Mouse (Mus musculus) spleen, postnatal 10 days (tissue): ENCODE measurements around the gene Larp4b.
A peak's percentile ranks its signal among the peaks of the same experiment; 100 is the strongest.

Experiments used
- DNase-seq, 2 experiments: peaks; one replicate each; pipeline ENCODE4 v3.0.0; 2021 to 2022; ENCODE audit warnings: low spot score in 2 of 2

Gene Larp4b

DNA sequence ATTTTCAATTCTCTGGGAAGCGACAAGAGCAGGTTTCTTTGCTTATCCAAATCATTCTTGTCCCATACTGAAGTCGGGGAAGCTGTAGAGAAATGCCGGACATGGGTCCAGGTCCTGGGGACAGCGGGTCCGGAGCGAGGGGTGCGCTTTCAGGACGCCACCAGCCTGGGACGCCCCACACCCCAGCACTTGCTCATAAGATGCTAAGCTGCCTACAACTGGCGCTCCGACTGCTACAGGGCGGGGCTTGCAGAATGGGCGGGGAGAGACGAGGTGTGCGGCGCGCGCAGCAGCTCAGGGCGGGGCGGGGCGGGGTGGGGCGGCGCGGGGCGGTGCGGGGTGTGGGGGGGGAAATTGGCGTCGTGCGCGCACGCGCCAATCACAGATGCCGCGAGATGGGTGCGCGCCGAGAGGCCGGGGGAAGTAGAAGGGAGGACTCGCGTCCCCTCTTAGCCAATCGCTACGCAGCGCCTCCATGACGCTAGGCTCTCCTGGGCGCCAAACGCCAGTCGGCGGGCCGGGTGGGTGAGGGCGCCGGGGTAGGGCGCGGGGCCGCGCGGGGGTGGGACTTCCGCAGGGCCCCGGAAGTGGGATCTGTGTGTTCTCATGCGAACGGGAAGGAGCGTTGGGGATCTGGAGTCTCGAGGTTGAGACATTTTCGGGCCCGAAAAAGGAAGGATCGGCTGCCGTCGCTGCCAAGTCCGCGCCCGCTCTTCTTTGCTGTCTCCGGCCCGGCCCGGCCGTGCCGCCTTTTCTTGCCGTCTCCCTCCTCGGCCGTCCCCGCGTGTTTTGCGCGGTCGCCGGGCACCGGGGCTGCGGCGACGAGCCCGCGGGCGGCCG, at the start of gene Larp4b:
Larp4b (plus strand) TSS at position 566 of the 840 bp plus-strand sequence.
- DNase-seq: peak; percentile 87 to 95

DNA sequence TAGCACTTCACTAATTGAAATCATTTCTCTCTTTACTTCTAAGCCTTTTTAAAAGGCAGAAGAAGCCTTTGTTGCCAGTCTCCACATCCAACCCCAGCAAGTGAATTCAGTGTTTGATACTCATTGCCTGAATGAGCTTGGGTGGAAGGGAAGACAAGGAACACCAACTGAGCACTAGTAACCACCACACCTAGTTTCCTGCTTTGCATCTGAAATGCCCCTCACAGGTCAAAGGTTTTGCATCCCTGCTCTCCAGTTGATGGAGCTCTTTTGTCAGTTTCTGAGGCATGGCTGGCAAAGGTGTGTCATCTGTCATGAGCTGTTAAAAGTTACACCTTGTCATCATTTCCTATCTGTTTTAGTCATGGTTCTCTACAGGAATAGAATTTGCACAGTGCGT, 49.0 kb upstream of the Larp4b start:
- DNase-seq: no peak

DNA sequence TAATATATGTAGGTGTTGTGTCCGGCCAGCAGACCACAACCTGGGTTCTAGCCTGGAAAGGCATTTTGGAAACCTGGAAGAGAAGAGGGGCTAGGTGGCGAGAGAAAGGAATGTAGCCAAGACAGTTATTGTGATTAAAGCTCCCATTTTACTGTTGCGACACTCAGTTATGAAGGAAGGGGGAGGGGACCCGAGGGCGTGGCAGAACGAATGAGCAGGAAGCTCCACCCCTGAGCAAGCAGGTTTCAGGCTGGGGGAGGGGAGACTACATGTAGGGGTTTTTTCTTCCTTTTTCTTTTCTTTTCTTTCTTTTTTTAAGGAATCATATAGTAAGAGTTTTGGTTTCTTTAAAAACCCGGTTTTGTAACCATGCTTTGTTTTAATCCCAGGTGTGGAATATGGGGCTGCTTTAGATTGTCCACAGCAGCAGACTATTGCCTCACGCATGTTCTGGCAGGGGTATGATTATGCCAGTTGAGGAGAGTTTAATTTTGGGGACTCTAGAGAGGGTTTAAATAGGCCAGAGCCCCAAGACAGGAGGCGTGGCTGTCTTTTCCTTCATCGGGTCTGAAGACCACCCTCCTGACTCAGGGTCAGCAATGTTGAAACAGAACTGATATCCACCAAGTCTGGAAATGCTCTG, 41.5 kb upstream of the Larp4b start:
- peak in 1 of 2 experiments; percentile 17 for DNase-seq

DNA sequence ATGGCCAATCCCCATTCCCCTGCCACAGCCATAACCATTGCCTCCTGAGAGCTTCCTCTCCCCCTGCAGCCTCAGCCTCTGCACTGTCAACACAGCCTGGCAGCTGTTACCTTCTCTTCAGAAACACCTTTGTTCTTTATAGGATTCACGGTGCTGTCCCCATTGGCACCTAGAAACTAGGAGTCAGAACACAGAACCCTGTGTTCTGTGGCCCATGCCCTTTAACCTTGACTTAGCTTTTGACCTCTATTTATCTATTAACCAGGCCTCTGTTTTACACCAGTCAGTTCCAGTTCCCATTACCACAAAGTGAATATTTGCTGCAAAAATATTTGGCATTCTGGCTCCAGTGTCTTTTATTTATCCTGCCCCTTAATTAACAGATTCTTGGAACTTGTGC, 36.4 kb upstream of the Larp4b start:
- no peak for DNase-seq

DNA sequence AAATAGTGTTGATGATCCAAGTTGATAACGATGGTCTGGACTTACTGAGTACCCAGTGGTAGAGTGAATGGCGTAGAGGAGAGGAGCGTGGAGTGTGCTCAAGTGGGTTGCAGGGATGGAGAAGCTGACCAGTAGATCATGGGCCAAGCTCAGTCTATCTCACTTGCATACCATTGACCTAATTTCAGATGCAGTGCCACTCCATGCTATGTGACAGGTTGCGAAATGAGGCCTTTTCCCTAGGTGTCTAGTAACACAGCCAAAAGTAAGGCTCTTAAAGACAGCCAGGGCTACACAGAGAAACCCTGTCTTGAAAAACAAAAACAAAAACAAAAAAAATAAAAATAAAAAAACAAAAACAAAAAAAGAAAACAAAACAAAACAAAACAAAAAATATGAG, 35.0 kb upstream of the Larp4b start:
- DNase-seq: no peak

DNA sequence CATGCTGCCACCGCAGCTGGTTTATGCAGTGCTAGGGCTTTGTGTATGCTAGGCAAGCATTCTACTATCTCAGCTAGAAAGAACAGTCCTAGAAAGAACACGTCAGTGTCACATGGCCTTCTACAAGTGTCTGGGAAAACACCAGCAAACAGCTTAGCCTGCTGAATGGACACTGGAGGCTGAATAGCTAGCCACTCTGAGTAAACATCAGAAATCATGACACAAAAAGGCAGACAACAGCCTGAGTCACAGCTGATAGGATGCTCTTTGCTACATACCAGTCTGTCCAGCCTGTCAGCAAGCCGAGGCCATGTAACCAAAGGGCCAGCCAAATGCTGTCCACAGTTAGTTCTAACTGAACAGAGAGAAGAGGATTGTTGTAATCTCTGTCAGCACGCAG, 32.3 kb upstream of the Larp4b start:
- DNase-seq: no peak

DNA sequence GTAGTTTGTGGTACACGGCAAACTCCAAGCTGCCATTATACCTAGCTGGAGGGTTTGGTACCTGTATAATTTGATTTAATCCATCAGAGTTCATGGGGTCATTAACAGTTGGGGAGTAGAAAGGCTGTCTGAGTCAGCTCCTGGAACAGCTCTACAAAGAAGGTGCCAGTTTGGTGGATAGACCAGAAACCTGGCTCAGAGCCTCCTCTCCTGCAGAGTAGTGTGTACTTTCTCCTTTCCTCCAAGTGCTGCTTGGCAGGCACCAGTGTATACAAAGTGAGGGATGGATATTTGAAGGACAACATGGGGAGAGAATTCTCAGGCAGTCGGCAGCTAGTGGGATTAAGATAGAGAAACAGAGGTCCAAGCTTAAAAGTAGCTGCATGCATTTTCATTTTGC, 29.5 kb upstream of the Larp4b start:
- no peak for DNase-seq

DNA sequence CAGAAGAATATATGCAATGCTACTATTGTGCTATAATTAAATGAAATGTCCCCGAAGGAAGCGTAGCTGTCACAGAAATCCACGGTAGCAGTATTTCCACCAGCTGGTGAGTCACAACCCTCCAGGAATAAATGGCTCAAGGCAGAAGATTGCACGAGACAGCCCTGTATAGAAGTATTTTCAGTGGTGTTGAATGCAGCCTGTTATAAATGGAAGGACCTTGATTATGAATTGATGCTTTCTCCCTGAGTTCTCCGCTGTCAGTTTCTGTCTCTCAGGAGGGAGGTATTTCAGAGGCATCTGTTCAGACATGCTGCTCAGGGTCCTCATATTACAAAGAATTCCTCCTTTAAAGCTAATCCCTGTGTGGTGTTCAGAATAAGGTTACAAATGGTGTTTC, 27.6 kb upstream of the Larp4b start:
- no peak for DNase-seq

DNA sequence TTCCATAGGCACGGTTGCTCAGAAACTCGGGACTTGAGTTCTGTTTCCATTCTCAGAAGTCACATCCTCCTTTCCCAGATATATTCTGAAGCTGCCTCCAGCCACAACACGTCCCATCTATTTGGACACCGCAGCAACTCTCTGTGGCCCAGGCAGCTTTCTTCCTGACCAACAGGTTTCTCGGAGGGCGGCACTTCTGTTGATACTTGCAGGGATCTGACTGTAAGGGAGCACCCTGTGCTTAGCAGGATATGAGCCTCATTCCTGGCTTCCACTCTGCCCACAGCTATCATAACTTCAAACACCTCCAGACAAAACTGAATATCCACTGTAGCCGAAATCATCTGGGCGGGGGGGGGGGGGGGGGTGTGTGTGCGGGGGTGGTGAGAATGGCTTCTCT, 22.7 kb upstream of the Larp4b start:
- DNase-seq: no peak

DNA sequence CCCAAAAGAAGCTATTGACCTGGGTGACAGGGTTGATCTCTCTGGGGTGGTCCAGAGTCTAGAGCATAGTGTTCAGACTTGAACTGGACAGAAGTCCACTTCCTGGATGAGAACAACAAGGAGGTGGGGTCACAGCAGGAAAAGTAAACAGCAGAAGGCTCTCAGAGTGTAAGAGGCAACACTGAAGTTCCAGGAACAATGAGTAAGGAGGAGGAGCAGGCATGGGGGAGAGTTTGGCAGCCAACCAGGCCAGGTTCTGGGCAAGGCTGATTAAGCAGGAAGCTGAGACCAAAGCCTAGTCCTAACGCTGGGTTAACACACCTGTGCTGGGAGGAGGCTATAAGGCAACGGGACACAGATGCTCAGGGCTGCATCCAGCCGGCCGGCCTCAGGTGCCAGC, 19.9 kb upstream of the Larp4b start:
- no peak for DNase-seq

DNA sequence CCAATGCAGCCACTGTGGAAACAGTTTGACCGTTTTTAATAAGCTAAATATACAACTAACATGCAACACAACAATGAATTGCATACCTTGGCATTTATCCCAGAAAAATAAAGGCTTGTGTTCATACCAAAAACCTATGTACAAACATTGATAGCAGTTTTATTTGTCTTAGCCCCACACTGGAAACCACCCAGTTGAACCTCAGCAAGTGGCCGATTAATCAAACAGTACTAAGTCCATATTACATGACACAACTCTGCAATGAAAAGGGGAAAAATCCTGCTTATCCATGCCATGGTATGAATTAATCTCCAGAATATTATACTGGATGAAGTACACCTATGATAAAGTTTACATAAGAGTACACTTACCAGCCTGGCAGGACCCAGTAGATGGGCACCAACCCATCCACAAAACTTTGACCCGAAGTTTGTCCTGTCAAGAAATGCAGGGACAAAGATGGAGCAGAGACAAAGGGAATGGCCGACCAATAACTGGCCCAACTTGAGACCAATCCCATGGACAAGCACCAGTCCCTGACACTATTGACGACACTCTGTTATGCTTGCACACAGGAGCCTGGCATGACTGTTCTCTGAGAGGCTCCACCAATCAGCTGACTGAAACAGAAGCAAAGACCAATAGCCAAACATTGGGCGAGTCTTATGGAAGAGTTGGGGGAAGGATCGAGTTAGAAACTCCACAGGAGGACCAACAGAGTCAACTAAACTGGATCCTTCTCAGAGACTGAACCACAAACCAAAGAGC, 17.7 kb upstream of the Larp4b start:
- no peak for DNase-seq

DNA sequence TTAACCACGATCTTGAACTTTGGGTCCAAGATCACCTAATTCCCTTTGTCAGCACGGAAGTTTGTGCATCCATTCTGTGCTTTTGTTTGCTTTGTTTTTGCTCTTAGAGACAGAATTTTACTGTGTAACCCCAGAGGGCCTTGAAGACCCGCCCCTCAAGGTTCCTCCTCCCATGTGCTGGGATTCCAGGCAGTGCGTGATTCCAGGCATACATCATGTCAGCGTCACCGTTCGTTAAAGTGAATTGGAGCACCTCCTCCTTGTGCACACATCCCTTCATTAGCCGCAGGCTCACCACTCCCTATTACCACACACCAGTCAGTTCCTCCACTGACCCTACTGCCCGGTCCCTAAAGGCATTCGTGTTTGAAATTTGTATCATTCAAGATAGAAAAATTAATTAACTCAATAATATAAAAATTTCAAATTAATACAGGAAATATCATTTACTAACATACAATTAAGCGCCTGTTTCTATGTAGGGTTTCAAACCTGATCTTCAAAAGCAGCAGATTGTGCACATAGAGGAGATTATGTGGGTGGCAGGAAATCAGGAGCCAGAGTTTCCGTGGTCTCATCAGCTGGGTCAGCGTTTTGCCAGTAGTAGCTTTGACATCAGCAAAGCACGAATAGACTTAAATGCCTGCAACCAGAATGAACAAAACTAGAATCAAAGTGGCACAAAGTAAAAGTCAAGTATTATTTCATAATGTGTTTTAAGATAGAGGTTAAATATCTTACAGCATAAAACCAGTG, 11.4 kb upstream of the Larp4b start:
- DNase-seq: no peak

DNA sequence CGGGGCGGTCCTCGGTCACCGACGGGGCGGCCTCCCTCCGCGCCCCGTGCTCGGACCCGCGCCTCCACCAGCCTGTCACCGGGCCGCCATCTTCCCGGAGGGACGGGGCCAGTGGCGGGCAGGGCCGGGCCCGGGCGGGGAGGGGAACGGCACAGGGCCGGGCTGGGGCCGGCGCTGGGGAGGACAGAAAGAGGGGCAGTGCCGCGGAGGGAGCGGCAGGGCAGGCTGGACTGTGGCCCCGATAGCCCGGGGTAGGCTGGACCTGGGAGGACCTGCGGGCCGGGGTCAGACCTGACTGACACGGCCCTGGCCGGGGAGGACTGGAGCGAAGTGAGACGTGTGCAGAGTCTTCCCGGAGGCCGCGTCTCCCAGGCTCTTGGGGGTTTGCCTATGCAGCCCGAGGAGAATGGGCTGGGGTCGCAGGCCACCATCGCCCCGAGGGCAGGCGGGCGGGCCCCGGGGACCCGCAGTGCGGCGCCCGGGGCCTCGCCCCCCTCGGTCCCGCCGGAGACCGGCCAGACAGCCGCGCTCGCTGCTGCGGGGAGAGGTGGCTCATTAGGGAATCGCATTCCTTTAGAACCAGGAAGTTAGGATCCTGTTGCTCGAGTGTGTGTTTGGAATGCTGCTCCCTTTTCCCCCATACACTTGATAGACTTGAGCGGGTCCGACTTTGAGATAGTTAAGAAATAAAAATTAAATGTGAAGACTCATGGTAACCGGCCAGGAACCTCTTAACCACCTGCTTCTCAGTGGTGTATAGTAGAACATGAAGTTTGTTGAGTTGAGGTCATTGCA, 702 bp downstream of the Larp4b start:
- DNase-seq: peak; percentile 63 to 68

DNA sequence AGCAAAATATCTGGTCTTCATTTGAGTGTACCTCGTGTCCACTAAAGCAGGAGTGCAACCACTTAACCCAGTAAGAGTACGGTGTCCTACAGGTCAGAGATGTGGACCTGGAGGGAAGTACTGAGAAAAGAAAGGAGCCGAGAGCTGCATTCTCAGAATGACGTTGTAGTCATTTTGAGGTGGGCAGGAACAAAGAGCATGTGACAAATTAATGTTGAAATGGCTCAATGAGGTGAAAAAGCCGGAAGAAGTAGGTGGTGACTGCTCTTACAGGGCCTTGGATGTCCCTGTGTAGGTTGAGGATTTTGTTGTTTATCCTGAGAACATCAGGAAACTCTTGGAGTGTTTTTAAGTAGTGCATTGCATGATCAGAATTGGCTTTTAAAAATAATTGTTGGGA, 5.6 kb downstream of the Larp4b start:
- no peak for DNase-seq

DNA sequence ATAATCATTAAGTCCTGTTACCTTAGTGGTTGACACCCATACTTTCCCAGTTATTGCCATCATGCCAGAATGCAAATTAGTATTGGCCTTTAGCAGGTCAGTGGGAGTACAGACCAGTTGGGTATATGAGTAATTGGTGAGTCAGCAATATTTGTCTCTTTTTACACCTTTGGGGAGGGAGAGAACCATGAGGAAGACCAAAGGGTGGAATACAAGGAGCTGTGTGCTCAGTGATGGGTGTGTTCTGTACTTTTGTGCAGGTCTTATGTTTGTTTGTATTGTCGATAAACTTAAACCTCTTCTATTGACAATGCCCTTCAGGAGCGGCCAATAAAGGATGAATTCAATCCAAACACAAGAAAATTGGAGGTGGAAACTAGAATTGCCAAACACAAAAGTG, 6.8 kb downstream of the Larp4b start:
- DNase-seq: no peak

DNA sequence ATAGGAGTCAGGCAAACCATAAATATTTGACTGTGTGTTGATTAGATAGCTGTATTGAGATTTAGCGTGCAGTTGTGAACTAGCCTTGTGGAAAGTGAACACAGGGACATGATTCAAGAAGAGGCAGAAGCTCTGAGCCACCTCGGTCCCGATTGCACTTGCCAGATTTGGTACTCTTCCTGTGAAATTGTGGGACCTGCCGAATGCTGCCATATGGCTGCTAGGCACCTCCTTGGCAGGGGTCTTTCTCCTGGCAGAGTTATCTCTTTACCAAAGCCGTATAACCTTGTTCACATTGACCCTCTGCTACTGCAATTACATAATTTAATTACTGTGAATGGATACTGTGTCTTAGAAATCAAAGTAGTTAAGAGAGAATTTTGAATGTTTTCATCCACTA, 12.6 kb downstream of the Larp4b start:
- no peak for DNase-seq

DNA sequence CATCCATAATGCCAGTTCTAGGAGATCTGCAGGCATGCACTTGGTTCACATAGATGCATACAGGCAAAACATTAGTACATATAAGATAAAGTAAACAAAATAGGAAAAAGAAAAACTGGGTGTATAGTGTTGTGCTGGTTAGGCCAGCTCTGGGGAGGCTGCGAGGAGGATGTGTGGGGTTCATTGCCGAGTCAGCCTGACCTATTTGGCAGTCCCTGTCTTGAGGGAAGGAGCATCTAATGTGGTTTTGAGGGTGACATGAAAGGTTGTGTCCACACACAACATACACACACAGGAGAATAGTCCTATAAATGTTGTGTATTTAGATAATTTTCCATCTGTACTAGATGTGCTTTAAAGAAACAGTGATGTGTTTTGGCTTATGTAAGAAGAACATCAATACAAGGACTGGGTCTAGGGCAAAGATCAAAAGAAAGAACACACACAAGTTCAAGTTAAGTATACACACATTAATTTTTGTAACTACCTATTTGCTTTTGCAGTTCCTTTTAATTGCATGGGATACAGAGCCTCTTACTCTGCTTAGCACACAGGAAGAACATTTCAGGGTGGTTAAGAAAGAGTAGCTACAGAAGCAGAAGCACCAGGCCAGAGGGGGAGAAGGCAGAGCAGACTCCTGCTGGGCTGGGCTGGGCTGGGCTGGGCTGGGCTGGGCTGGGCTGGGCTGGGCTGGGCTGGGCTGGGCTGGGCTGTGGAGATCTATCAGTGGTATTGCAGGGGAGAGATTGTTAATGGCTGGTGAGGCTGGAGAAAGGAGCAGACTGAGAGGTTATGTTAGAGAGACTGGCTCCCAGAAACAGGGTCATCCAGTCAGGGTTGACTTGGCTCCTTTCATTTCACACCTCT, 13.5 kb downstream of the Larp4b start:
- DNase-seq: peak in 1 of 2 experiments; percentile 49

DNA sequence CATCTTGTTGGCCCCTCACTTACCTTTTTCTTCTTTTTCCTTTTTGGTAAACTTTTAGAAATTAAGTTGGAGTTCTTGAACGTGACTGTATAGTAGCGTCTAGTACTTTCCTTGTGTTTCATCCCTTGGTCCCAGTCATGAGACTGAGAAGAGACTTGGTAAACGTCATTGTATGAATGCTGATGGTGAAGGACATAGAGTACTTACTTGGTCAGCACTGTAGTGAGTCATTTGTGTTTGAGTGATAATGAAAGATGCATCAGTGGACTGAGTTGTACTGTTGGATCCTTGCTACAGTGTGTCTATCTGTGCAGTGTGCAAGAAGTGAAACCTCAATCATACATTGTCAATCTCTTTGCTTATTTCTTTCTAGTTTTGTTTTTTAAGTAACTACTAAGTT, 20.1 kb downstream of the Larp4b start:
- no peak for DNase-seq

DNA sequence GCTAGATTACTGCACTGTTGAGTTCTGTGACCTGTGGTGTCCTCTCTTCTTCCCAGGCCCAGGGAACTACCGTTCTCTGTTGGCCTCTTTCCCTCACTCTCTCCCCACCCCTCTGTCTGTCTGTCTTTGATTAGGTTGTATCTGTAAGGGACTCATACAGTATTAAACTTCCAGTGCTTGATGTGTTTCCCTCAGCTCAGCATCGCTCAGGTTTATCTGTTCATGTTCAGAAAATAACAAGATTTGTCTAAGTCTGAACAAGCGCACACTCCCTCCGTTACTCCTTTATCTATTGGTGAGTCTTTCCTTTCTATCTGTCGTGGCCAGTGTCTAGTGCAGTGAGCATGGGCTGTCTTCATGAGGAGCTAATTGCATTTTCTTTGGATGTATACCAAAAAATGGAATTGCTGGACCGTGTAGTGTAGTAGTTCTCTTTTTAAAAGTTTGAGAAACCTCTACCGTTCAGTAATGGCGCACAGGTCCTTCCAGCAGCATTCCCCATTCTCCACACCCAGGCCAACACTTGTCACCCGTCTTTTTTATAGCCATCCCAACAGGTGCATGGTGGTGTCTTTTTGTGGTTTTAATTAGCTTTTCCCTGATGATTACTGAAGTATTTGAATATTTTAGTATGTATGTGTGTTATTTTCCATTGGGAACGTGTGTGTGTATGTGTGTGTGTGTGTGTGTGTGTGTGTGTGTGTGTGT, 27.3 kb downstream of the Larp4b start:
- DNase-seq: no peak

DNA sequence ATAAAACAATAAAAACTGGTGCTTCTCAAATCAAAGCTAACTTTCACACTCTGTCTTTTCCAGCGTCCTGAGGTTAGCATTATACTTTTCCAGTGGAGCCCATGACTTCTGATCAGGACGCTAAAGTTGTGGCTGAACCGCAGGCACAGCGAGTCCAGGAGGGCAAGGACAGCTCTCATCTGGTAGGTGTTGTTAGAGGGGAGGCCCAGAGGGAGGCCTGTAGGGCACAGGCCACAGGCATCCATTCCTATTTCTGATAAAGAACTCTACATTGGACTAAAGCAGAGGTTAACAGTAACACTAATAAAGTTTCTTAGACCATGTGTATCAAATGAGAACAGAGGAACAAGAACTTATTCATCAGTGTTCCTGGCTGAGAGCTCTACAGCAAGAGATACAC, 28.4 kb downstream of the Larp4b start:
- no peak for DNase-seq
